Mouse (Mus musculus): Measurements from ENCODE around the gene Alox12. TPM values are rescaled to one million over a fixed set of nuclear protein-coding genes. Genes with fewer than 3 reads are reported as not detected.
A peak's percentile ranks its signal among the peaks of the same experiment; 100 is the strongest.

Gene Alox12
- polyA plus RNA-seq, 1 experiment, result 1.6 TPM

DNA sequence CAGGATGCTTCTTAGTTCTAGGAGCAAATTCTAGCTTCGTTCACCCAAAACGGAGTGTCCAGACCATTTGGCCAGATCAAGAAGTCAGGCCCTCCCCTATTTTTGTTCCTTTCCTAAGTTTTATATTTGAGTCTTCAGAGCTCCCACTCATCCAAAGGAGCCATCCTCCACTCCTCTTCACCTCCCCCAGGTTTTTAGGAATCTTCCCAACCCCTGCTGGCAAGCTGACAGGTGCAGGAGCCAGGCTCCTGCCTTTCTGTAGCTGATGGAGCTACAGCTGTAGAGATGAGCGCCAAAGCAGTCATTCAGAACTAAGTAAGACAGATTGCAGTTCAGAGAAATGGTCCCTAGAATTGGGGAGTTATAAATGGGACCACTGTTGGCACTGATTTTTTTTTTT is 23.8 kb upstream of the Alox12 start:
- TF ChIP-seq POLR2A (IDR thresholded peaks at IDR 0.05; ENCODE audit: borderline replicate concordance, extremely low read depth, insufficient read depth, insufficient read length, poor library complexity, severe bottlenecking) (no peak), CTCF (IDR thresholded peaks at IDR 0.05; ENCODE audit: borderline replicate concordance, extremely low read depth, insufficient read depth, insufficient read length) (no peak)
- no peak for DNase-seq (ENCODE audit: low read depth)

DNA sequence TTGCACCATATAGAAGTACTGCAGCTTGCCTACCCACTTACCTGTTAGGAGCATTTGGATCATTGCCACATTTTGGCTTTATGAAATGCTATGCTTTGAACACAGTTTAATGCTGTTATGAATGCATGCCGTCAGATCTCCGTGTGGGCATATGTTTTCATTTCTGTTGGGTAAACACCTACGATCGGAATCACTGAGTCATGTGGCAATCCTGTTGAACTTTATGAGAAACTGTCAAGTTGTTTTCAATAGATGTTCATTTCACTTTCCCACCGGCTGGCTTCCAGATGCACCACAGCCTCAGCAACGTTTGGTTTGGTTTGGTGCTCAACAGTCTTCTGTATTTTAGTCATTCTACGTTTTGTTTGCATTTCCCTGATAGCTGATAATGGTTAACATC is 16.5 kb upstream of the Alox12 start:
- DNase-seq (ENCODE audit: low read depth), result no peak
- TF ChIP-seq CTCF (IDR thresholded peaks at IDR 0.05; ENCODE audit: borderline replicate concordance, extremely low read depth, insufficient read depth, insufficient read length) (no peak), POLR2A (IDR thresholded peaks at IDR 0.05; ENCODE audit: borderline replicate concordance, extremely low read depth, insufficient read depth, insufficient read length, poor library complexity, severe bottlenecking) (no peak)

GRCm38 (mm10) chr11:70266405-70266804 is 11.3 kb upstream of the Alox12 start:
- TF ChIP-seq POLR2A (IDR thresholded peaks at IDR 0.05; ENCODE audit: borderline replicate concordance, extremely low read depth, insufficient read depth, insufficient read length, poor library complexity, severe bottlenecking), result no peak
- no peak for TF ChIP-seq CTCF (IDR thresholded peaks at IDR 0.05; ENCODE audit: borderline replicate concordance, extremely low read depth, insufficient read depth, insufficient read length)
- DNase-seq (ENCODE audit: low read depth), result no peak

DNA sequence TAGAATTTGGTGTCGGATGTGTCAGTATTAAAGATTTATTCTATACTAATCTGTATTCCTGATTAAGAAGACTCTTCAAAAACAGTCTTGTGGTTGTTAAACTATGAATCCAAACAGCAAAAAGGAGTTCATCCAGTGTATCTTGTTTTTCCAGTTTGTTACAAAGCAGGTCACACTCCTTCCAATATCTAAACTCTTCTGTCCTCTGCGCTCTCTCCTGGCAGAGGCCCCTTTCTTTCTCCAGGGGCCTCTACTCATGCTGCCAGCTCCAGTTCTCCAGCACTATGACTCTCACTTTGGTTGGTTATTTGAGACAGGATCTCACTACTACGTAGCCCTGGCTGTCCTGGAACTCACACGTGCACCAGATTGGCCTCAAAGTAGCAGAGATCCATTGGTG is 10.7 kb upstream of the Alox12 start:
- no peak for TF ChIP-seq CTCF (IDR thresholded peaks at IDR 0.05; ENCODE audit: borderline replicate concordance, extremely low read depth, insufficient read depth, insufficient read length)
- no peak for TF ChIP-seq POLR2A (IDR thresholded peaks at IDR 0.05; ENCODE audit: borderline replicate concordance, extremely low read depth, insufficient read depth, insufficient read length, poor library complexity, severe bottlenecking)
- no peak for DNase-seq (ENCODE audit: low read depth)

DNA sequence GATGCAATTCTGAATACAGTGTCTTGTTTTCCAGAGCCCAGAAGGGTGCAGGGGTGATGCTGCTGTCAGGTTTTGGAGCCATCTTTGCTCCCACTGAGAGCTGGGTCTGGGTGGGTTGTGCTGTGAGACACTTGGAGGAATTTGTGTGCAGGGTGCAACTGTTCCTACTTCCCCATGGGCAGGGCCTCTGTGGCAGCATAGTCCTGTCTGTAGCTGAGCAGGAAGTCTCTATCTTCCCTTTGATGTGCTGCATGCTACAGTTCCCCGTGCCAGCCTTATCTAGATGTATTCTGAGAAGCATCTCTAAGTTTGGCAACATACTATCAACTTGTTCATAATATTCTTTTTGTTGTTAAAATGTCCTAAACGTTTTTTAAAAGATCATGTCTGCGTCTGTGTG is 10.1 kb upstream of the Alox12 start:
- DNase-seq (ENCODE audit: low read depth), result no peak

DNA sequence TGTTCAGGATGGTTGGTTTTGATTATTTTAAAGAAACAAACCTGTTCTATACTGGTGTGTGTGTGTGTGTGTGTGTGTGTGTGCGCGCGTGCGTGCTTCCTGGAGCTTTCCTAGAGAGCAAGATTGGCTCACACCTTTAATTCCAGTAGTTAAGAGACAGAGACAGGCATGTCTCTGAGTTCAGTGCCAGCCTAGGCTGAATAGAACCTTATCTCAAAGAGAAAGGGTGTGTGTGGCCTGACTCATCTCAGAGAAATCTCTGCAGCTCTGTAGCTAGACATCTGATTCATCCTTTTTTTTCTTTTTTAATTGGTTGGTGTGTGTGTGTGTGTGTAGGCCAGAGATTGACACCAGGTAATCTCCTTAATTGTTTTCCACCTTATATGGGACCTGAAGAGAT is 3.9 kb upstream of the Alox12 start:
- TF ChIP-seq POLR2A (IDR thresholded peaks at IDR 0.05; ENCODE audit: borderline replicate concordance, extremely low read depth, insufficient read depth, insufficient read length, poor library complexity, severe bottlenecking), result no peak
- TF ChIP-seq CTCF (IDR thresholded peaks at IDR 0.05; ENCODE audit: borderline replicate concordance, extremely low read depth, insufficient read depth, insufficient read length), result no peak
- DNase-seq (ENCODE audit: low read depth), result no peak

More for the DNA sequence above, 10.1 kb upstream of the Alox12 start:
- TF ChIP-seq CTCF (IDR thresholded peaks at IDR 0.05; ENCODE audit: borderline replicate concordance, extremely low read depth, insufficient read depth, insufficient read length) (no peak), POLR2A (IDR thresholded peaks at IDR 0.05; ENCODE audit: borderline replicate concordance, extremely low read depth, insufficient read depth, insufficient read length, poor library complexity, severe bottlenecking) (no peak)

DNA sequence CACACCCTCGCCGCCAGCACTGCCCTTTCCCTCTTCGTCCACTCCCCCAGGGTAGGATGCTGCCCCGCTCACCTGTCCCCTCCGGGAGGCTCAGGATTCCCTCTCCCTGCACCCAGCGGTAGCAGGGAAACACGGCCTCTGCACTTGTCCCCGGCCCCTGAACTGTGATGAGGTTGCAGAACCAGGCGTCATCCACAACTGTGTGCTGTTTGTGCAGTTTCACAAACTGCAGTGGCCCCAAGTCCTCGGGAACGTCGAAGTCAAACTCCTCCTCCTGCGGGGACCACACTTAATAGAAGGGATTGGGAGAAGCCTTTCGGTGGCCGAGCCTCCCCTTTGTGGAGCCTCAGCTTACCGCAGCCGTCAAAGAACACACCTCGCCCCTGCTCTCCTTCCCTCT is 816 bp downstream of the Alox12 start:
- DNase-seq (ENCODE audit: low read depth), result no peak
- TF ChIP-seq POLR2A (IDR thresholded peaks at IDR 0.05; ENCODE audit: borderline replicate concordance, extremely low read depth, insufficient read depth, insufficient read length, poor library complexity, severe bottlenecking) (no peak), CTCF (IDR thresholded peaks at IDR 0.05; ENCODE audit: borderline replicate concordance, extremely low read depth, insufficient read depth, insufficient read length) (no peak)

GRCm38 (mm10) chr11:70251853-70252252 is 3.3 kb downstream of the Alox12 start:
- no peak for TF ChIP-seq POLR2A (IDR thresholded peaks at IDR 0.05; ENCODE audit: borderline replicate concordance, extremely low read depth, insufficient read depth, insufficient read length, poor library complexity, severe bottlenecking)
- no peak for TF ChIP-seq CTCF (IDR thresholded peaks at IDR 0.05; ENCODE audit: borderline replicate concordance, extremely low read depth, insufficient read depth, insufficient read length)
- DNase-seq (ENCODE audit: low read depth), result no peak

DNA sequence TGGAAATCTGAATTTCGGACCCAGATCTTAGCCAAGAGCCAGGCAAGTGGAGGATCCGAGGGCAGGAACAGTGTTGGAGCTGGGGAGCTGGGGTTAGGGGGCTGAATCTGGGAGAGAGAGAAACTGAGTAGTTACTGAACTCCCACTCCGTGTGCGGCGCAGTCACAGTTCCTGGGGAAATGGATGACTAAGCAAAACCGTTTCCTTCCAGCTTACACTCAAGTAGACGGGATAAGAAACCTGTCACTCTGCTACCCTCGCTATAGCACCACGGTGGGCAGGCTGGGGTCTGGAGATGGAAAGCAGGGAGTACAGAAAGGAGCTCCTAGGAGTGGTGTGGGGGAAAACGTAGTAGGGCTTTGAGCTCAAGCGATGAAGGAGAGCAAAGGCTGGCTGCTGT is 5.0 kb downstream of the Alox12 start:
- TF ChIP-seq POLR2A (IDR thresholded peaks at IDR 0.05; ENCODE audit: borderline replicate concordance, extremely low read depth, insufficient read depth, insufficient read length, poor library complexity, severe bottlenecking) (no peak), CTCF (IDR thresholded peaks at IDR 0.05; ENCODE audit: borderline replicate concordance, extremely low read depth, insufficient read depth, insufficient read length) (no peak)
- DNase-seq (ENCODE audit: low read depth), result no peak

- DNase-seq (ENCODE audit: low read depth), result peak; percentile 53
- peak; percentile 70; the same call in 1 of the 2 replicates for TF ChIP-seq CTCF (IDR thresholded peaks at IDR 0.05; ENCODE audit: borderline replicate concordance, extremely low read depth, insufficient read depth, insufficient read length)
- TF ChIP-seq POLR2A (IDR thresholded peaks at IDR 0.05; ENCODE audit: borderline replicate concordance, extremely low read depth, insufficient read depth, insufficient read length, poor library complexity, severe bottlenecking), result no peak
Observed at GRCm38 (mm10) chr11:70247136-70247845, 7.9 kb downstream of the Alox12 start.

DNA sequence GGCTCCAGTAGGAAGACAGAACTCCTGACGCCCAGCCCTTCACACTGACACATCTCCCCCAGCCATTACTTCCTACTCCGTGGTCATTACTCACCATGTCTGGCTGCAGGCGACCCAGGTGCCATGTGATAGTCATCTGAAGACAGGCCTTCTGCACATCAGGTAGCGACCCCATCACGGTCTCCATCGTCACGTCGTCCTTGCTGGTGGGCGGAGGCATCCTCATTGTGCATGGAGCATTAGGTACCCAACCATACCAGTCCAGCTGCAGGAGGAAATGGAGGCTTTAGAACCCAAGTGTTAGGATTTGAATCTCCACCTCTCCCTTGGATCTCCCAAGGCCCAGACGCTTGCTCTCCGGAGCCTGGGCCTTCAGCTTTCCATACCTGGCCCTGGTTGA is 12.6 kb downstream of the Alox12 start:
- no peak for DNase-seq (ENCODE audit: low read depth)
- TF ChIP-seq CTCF (IDR thresholded peaks at IDR 0.05; ENCODE audit: borderline replicate concordance, extremely low read depth, insufficient read depth, insufficient read length), result no peak
- no peak for TF ChIP-seq POLR2A (IDR thresholded peaks at IDR 0.05; ENCODE audit: borderline replicate concordance, extremely low read depth, insufficient read depth, insufficient read length, poor library complexity, severe bottlenecking)

Measured in brain, embryonic 14.5 days (tissue).